Mouse (Mus musculus) stomach, embryonic 14.5 days (tissue): Measurements from ENCODE around the gene Dnm3. TPM values are rescaled to one million over a fixed set of nuclear protein-coding genes. Genes with fewer than 3 reads are reported as not detected.

Experiments
- ATAC-seq: fragments of 200-750 bp; cut with Nextera tagmentation; 2 replicates; pipeline ENCODE4 v1.8.0; 2017; ENCODE audit warnings: low read depth, moderate TSS enrichment; ENCODE audit not compliant: insufficient number of reproducible peaks, insufficient read depth, low FRiP score
- H3K27ac ChIP-seq: fragments of 300-500 bp; sonication (generic); 2 replicates; pipeline ENCODE4 v1.5.1; 2014; ENCODE audit warnings: mild to moderate bottlenecking, low read length, moderate library complexity, mixed read lengths
- H3K27me3 ChIP-seq: fragments of 300-500 bp; sonication (generic); 2 replicates; pipeline ENCODE4 v1.6.1; 2014; ENCODE audit warnings: low read length, control low read depth, mixed read lengths; ENCODE audit not compliant: control insufficient read depth, insufficient read depth
- H3K36me3 ChIP-seq: fragments of 300-500 bp; sonication (generic); 2 replicates; pipeline ENCODE4 v1.6.1; 2014; ENCODE audit warnings: mild to moderate bottlenecking, control low read depth, low read length, moderate library complexity, mixed read lengths; ENCODE audit not compliant: control insufficient read depth, insufficient read depth
- H3K4me1 ChIP-seq: fragments of 300-500 bp; sonication (generic); 2 replicates; pipeline ENCODE4 v1.6.1; 2014; ENCODE audit warnings: low read length, control low read depth, mixed read lengths; ENCODE audit not compliant: control insufficient read depth, insufficient read depth
- H3K4me2 ChIP-seq: fragments of 300-500 bp; sonication (generic); replicated peaks from 2 replicates; pipeline ENCODE4 v1.6.1; 2014; ENCODE audit warnings: low read depth, low read length, control low read depth
- H3K4me3 ChIP-seq: fragments of 300-500 bp; sonication (generic); 2 replicates; pipeline ENCODE4 v1.5.1; 2014; ENCODE audit warnings: low read depth, low read length, control low read depth
- H3K9ac ChIP-seq: fragments of 300-500 bp; sonication (generic); replicated peaks from 2 replicates; pipeline ENCODE4 v1.6.1; 2014; ENCODE audit warnings: low read depth, mild to moderate bottlenecking, control low read depth, low read length, moderate library complexity, mixed read lengths
- H3K9me3 ChIP-seq: fragments of 300-500 bp; sonication (generic); 2 replicates; pipeline ENCODE4 v1.6.1; 2016; ENCODE audit warnings: low read depth, low read length, control low read depth; ENCODE audit not compliant: control insufficient read depth
- WGBS: fragments of 180-500 bp; shearing (Covaris S2); extraction: QIAGEN DNeasy Blood & Tissue Kit; methylation state at CpG from one replicate; pipeline ENCODE4 v1.1.7; 2014; 5-methylcytosine and 5-hydroxymethylcytosine counted together
- polyA plus RNA-seq: library from polyadenylated mRNA; unstranded; fragments of >200 nt; fragmentation: Nextera tagmentation; extraction: Ambion mirVana; gene quantifications from 2 replicates; pipeline ENCODE4 v1.2.1, GENCODE M21; 2014

The Dnm3 gene
- polyA plus RNA-seq, 1 experiment from 2014 or later, result 8.6 TPM

GRCm38 (mm10) chr1:162158486-162158885 is 319.3 kb downstream of the Dnm3 start:
- Histone ChIP-seq H3K4me2 (no peak overlapping the region), H3K4me3 (no peak overlapping the region), H3K36me3 (no peaks in the 10 kb centered on the region), H3K9ac (no peak overlapping the region), H3K27me3 (no peaks in the 10 kb centered on the region), H3K27ac (no peak overlapping the region), H3K4me1 (0 out of 2 replicates have a peak, but pooled peaks cover 7% of the 10 kb centered on the region), H3K9me3 (no peaks in the 10 kb centered on the region)
- WGBS, result 71% methylated on average over 2 of the region's 2 CpGs
- no peak for ATAC-seq

- Histone ChIP-seq H3K9ac (no peak overlapping the region), H3K4me1 (0 out of 2 replicates have a peak, but pooled peaks cover 7% of the 10 kb centered on the region), H3K27ac (peak overlapping the region; percentile 41), H3K36me3 (no peaks in the 10 kb centered on the region), H3K27me3 (no peaks in the 10 kb centered on the region), H3K4me2 (no peak overlapping the region), H3K9me3 (no peaks in the 10 kb centered on the region), H3K4me3 (no peak overlapping the region)
- 76% methylated on average over 5 of the region's 5 CpGs for WGBS
- ATAC-seq, result no peak
These were observed 320.2 kb downstream of the Dnm3 start for GRCm38 (mm10) chr1:162157659-162158058.

- Histone ChIP-seq H3K4me3 (no peak overlapping the region), H3K9ac (no peak overlapping the region), H3K27ac (peak overlapping the region; percentile 12; the same call in 1 of the 2 replicates), H3K27me3 (no peaks in the 10 kb centered on the region), H3K4me1 (0 out of 2 replicates have a peak, but pooled peaks cover 4% of the 10 kb centered on the region), H3K9me3 (no peaks in the 10 kb centered on the region), H3K36me3 (no peaks in the 10 kb centered on the region), H3K4me2 (no peak overlapping the region)
- WGBS, result 43% methylated on average over 5 of the region's 5 CpGs
- no peak; the same call in 1 of the 2 replicates for ATAC-seq
These were observed 321.0 kb downstream of the Dnm3 start for GRCm38 (mm10) chr1:162156873-162157272.

- Histone ChIP-seq H3K36me3 (no peaks in the 10 kb centered on the region), H3K4me3 (no peak overlapping the region), H3K9ac (no peak overlapping the region), H3K9me3 (no peaks in the 10 kb centered on the region), H3K27me3 (no peaks in the 10 kb centered on the region), H3K4me2 (no peak overlapping the region), H3K4me1 (0 out of 2 replicates have a peak, but pooled peaks cover 4% of the 10 kb centered on the region), H3K27ac (no peak overlapping the region)
- 81% methylated on average over 3 of the region's 3 CpGs for WGBS
- no peak for ATAC-seq
These were observed 322.3 kb downstream of the Dnm3 start for GRCm38 (mm10) chr1:162155546-162155945.

- H3K9me3 ChIP-seq, result no peaks in the 10 kb centered on the region
- no peak overlapping the region for H3K4me3 ChIP-seq
- ATAC-seq, result no peak
- H3K4me2 ChIP-seq, result no peak overlapping the region
- H3K9ac ChIP-seq, result no peak overlapping the region
- no peaks in the 10 kb centered on the region for H3K36me3 ChIP-seq
- H3K27ac ChIP-seq, result no peak overlapping the region
- WGBS, result 56% methylated on average over 5 of the region's 5 CpGs
- no peaks in the 10 kb centered on the region for H3K27me3 ChIP-seq
- 0 out of 2 replicates have a peak, but pooled peaks cover 4% of the 10 kb centered on the region for H3K4me1 ChIP-seq
These were observed 324.7 kb downstream of the Dnm3 start for GRCm38 (mm10) chr1:162153118-162153517.

GRCm38 (mm10) chr1:162149730-162150129 is 328.1 kb downstream of the Dnm3 start:
- H3K4me1 ChIP-seq, result peaks cover under 1% of the 10 kb centered on the region; the same call in 1 of the 2 replicates
- ATAC-seq, result no peak
- no peak overlapping the region for H3K4me3 ChIP-seq
- H3K27ac ChIP-seq, result no peak overlapping the region
- H3K9ac ChIP-seq, result no peak overlapping the region
- WGBS, result 83% methylated on average over 3 of the region's 3 CpGs
- no peaks in the 10 kb centered on the region for H3K9me3 ChIP-seq
- no peaks in the 10 kb centered on the region for H3K27me3 ChIP-seq
- H3K4me2 ChIP-seq, result no peak overlapping the region
- no peaks in the 10 kb centered on the region for H3K36me3 ChIP-seq

GRCm38 (mm10) chr1:162147554-162147953 is 330.3 kb downstream of the Dnm3 start:
- Histone ChIP-seq H3K27me3 (no peaks in the 10 kb centered on the region), H3K4me2 (no peak overlapping the region)
- no peak for ATAC-seq

GRCm38 (mm10) chr1:162145748-162146147 is 332.1 kb downstream of the Dnm3 start:
- Histone ChIP-seq H3K4me1 (peaks cover 15% of the 10 kb centered on the region), H3K4me2 (no peak overlapping the region), H3K4me3 (no peak overlapping the region), H3K9me3 (no peaks in the 10 kb centered on the region), H3K27me3 (no peaks in the 10 kb centered on the region), H3K36me3 (no peaks in the 10 kb centered on the region), H3K9ac (no peak overlapping the region), H3K27ac (no peak overlapping the region; the same call in 1 of the 2 replicates)
- ATAC-seq, result no peak
- WGBS, result 70% methylated on average over 5 of the region's 6 CpGs

More at GRCm38 (mm10) chr1:162147554-162147953, 330.3 kb downstream of the Dnm3 start:
- H3K9me3 ChIP-seq, result no peaks in the 10 kb centered on the region
- H3K36me3 ChIP-seq, result no peaks in the 10 kb centered on the region
- no peak overlapping the region for H3K27ac ChIP-seq
- WGBS, result 78% methylated on average over 3 of the region's 3 CpGs
- no peak overlapping the region for H3K9ac ChIP-seq
- H3K4me1 ChIP-seq, result peaks cover 15% of the 10 kb centered on the region
- no peak overlapping the region for H3K4me3 ChIP-seq

GRCm38 (mm10) chr1:162144992-162145391 is 332.8 kb downstream of the Dnm3 start:
- Histone ChIP-seq H3K36me3 (no peaks in the 10 kb centered on the region), H3K9ac (no peak overlapping the region), H3K4me3 (no peak overlapping the region), H3K9me3 (no peaks in the 10 kb centered on the region), H3K27me3 (no peaks in the 10 kb centered on the region), H3K4me2 (0 out of 2 replicates have a peak overlapping the region, but pooled peaks have one; percentile 7), H3K4me1 (peaks cover 15% of the 10 kb centered on the region), H3K27ac (peak overlapping the region; percentile 93)
- ATAC-seq, result no peak
- 56% methylated on average over 1 of the region's 1 CpGs for WGBS
